Mouse (Mus musculus) myocyte (in vitro differentiated cells): ENCODE measurements around the gene Kalrn.

Experiments
- CEBPB ChIP-seq: IDR thresholded peaks from 2 replicates; pipeline ENCODE4 v1.6.1; 2011; ENCODE audit warnings: mild to moderate bottlenecking, moderate library complexity; ENCODE audit not compliant: poor library complexity, insufficient read depth, severe bottlenecking
- E2F4 ChIP-seq: IDR thresholded peaks from one replicate; pipeline ENCODE4 v1.6.1; 2011; ENCODE audit warnings: mild to moderate bottlenecking, control low read depth, moderate library complexity; ENCODE audit not compliant: insufficient read depth
- MYOG ChIP-seq, 3 experiments: IDR thresholded peaks; one replicate each; pipeline ENCODE4 v1.6.1; 2011; ENCODE audit warnings: control low read depth in 2 of 3, low read depth in 2 of 3, mild to moderate bottlenecking in 2 of 3; ENCODE audit not compliant: insufficient read length in 2 of 3, control insufficient read depth in 1 of 3, insufficient read depth in 1 of 3
- POLR2A ChIP-seq: IDR thresholded peaks from one replicate; pipeline ENCODE4 v1.6.1; 2011; ENCODE audit warnings: low read depth, mild to moderate bottlenecking, control low read depth, moderate library complexity; ENCODE audit not compliant: insufficient read length
- TCF3 ChIP-seq: IDR thresholded peaks from one replicate; pipeline ENCODE4 v1.6.1; 2011; ENCODE audit warnings: low read depth, control low read depth; ENCODE audit not compliant: insufficient read length

- TF ChIP-seq MYOG (IDR thresholded peaks at IDR 0.05; ENCODE audit: control insufficient read depth in 1 of 3, insufficient read depth in 1 of 3, insufficient read length in 2 of 3, low read depth in 2 of 3) (no peak), CEBPB (no peak), POLR2A (no peak), E2F4 (no peak), TCF3 (no peak)
Measured at GRCm38 (mm10) chr16:34382992-34383391, 190.3 kb downstream of the Kalrn start.
